ENCODE assay signal across 8 mouse cellular contexts in the genomic region with DNA sequence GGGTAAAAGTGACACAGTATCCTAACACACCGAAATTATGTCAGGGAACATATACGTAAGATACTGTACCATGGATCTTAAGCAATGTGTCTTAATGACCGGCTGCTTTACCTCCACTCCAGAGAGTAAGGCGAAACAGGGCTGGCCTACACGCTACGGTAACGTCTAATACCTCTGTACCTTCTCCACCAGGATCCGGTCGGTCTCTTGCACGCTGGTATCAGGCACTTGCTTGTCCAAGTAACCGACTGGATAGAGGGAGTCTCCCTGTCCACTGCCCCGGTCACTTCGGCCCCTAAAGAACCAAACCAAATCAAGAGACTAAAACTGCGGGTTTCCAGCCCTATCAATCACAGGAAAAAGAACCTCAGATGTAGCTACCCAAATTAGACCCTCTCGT. TPM values are rescaled to one million over a fixed set of nuclear protein-coding genes. Genes with fewer than 3 reads are reported as not detected.
DNase-seq lines count a peak whose midpoint lies in the region; ATAC-seq and TF ChIP-seq lines count a peak whose summit lies in the region.

No protein-coding gene starts in this region.

- peak overlapping the region; percentile 85 for H3K27ac ChIP-seq in heart, postnatal 0 days (ENCODE audit: low read depth)
- peak overlapping the region; percentile 81; the same call in 1 of the 2 replicates for H3K27ac ChIP-seq in liver, embryonic 15.5 days (replicated peaks)
- H3K27ac ChIP-seq in testis, adult 2 months (ENCODE audit: control insufficient read depth, insufficient read depth, low read depth, low read length): peak overlapping the region; percentile 93

- H3K4me2 ChIP-seq in heart, postnatal 0 days (ENCODE audit: low read depth, low read length): peak overlapping the region; percentile 72
- peak overlapping the region; percentile 78 for H3K4me2 ChIP-seq in liver, embryonic 15.5 days

- no peaks in the 10 kb centered on the region for H3K27me3 ChIP-seq in heart, postnatal 0 days (ENCODE audit: control insufficient read depth, insufficient read depth, low read length)
- no peaks in the 10 kb centered on the region for H3K27me3 ChIP-seq in liver, embryonic 15.5 days
- H3K27me3 ChIP-seq in testis, adult 2 months (ENCODE audit: control insufficient read depth, insufficient read depth, low read length): no peaks in the 10 kb centered on the region

- H3K9me3 ChIP-seq in heart, postnatal 0 days (replicated peaks; ENCODE audit: control insufficient read depth, low read length): no peaks in the 10 kb centered on the region
- no peaks in the 10 kb centered on the region for H3K9me3 ChIP-seq in liver, embryonic 15.5 days (replicated peaks)

- H3K36me3 ChIP-seq in heart, postnatal 0 days (replicated peaks; ENCODE audit: control insufficient read depth, insufficient read depth, low read length): peaks cover 22% of the 10 kb centered on the region
- peaks cover 26% of the 10 kb centered on the region for H3K36me3 ChIP-seq in liver, embryonic 15.5 days (replicated peaks)
- H3K36me3 ChIP-seq in testis, adult 2 months (ENCODE audit: control insufficient read depth, insufficient read depth, low read length): no peaks in the 10 kb centered on the region

- no peak for TF ChIP-seq CTCF in heart, postnatal 0 days (IDR thresholded peaks at IDR 0.05; ENCODE audit: low read depth)
- no peak for TF ChIP-seq CTCF in testis, adult 2 months (IDR thresholded peaks at IDR 0.05; ENCODE audit: control insufficient read depth, insufficient read depth, insufficient replicate concordance, low read depth, low read length)

- peaks cover 4% of the 10 kb centered on the region; the same call in 1 of the 2 replicates for H3K4me1 ChIP-seq in heart, postnatal 0 days (ENCODE audit: control insufficient read depth, insufficient read depth)
- H3K4me1 ChIP-seq in liver, embryonic 15.5 days (replicated peaks): peaks cover 23% of the 10 kb centered on the region
- no peaks in the 10 kb centered on the region for H3K4me1 ChIP-seq in testis, adult 2 months (ENCODE audit: control insufficient read depth, insufficient read depth, low read length)

- TF ChIP-seq EP300 in heart, postnatal 0 days (IDR thresholded peaks at IDR 0.05; ENCODE audit: low read depth): no peak

- peak overlapping the region; percentile 88 for H3K4me3 ChIP-seq in heart, postnatal 0 days (ENCODE audit: low read depth, low read length)
- peak overlapping the region; percentile 92 for H3K4me3 ChIP-seq in liver, embryonic 15.5 days (replicated peaks)
- peak overlapping the region; percentile 96 for H3K4me3 ChIP-seq in testis, adult 2 months (ENCODE audit: control insufficient read depth, low read depth, low read length)

- peak; percentile 18 for DNase-seq in adrenal gland, postnatal 14 days
- DNase-seq in adrenal gland, postnatal 25 days: no peak
- peak; percentile 10 for DNase-seq in right cerebral cortex, postnatal 14 days
- no peak for DNase-seq in right cerebral cortex, postnatal 4 days
- DNase-seq in heart, postnatal 0 days (ENCODE audit: low spot score): no peak
- no peak for DNase-seq in right cerebral cortex, postnatal 36 days (ENCODE audit: low spot score in 2 of 2)

- TF ChIP-seq POLR2A in testis, adult 2 months (IDR thresholded peaks at IDR 0.05; ENCODE audit: control insufficient read depth, low read depth, low read length): no peak

- peak overlapping the region; percentile 85 for H3K9ac ChIP-seq in heart, postnatal 0 days (replicated peaks; ENCODE audit: low read depth, low read length)
- H3K9ac ChIP-seq in liver, embryonic 15.5 days: peak overlapping the region; percentile 76

- ATAC-seq in heart, postnatal 0 days (ENCODE audit: insufficient read depth, low read depth): peak; percentile 33; the same call in 1 of the 2 replicates
- peak; percentile 57 for ATAC-seq in liver, embryonic 15.5 days (ENCODE audit: insufficient read depth)

- WGBS in heart, postnatal 0 days: 13% methylated on average over 15 of the region's 15 CpGs
- WGBS in liver, embryonic 15.5 days (ENCODE audit: insufficient replicate concordance): 10% methylated on average over 15 of the region's 15 CpGs

RNA-seq across cellular contexts. Expression of a gene that starts 0.6 kb away (rescaled TPM):
- total RNA-seq in adrenal gland, postnatal 14 days (2021): 86.8 and 89.1 TPM in 2 replicates
- 89.3 and 92.2 TPM in 2 replicates for total RNA-seq in adrenal gland, postnatal 25 days (2021)
- total RNA-seq in heart, postnatal 0 days (2014; rRNA removed; ENCODE audit: low replicate concordance): 58.5 and 70.1 TPM in 2 replicates
- 104 and 110 TPM in 2 replicates for polyA plus RNA-seq in heart, postnatal 0 days (2015; fragmentation: Nextera tagmentation; extraction: Ambion mirVana)
- polyA plus RNA-seq in liver, embryonic 15.5 days (2015; fragmentation: Nextera tagmentation; extraction: Ambion mirVana): 40.3 and 41.1 TPM in 2 replicates
- 105 and 118 TPM in 2 replicates for polyA plus RNA-seq in testis, adult 2 months (2012; rRNA removed)

RNA-seq across cellular contexts. Expression of a gene that starts 11.8 kb away (rescaled TPM):
- total RNA-seq in adrenal gland, postnatal 14 days (2021): 12.3 and 12.4 TPM in 2 replicates
- total RNA-seq in adrenal gland, postnatal 25 days (2021): 10.8 and 12.0 TPM in 2 replicates
- total RNA-seq in heart, postnatal 0 days (2014; rRNA removed; ENCODE audit: low replicate concordance): 3.5 and 8.0 TPM in 2 replicates
- 12.6 and 13.3 TPM in 2 replicates for polyA plus RNA-seq in heart, postnatal 0 days (2015; fragmentation: Nextera tagmentation; extraction: Ambion mirVana)
- 15.7 and 17.1 TPM in 2 replicates for polyA plus RNA-seq in liver, embryonic 15.5 days (2015; fragmentation: Nextera tagmentation; extraction: Ambion mirVana)
- polyA plus RNA-seq in testis, adult 2 months (2012; rRNA removed): 0.78 and 1.1 TPM in 2 replicates

Comparison
In these comparisons a context has a peak if more than half of its experiments do, and no peak if none do; other contexts are left out.
1. DNase-seq: peak in adrenal gland, postnatal 14 days (single experiment) and right cerebral cortex, postnatal 14 days (single experiment); none in adrenal gland, postnatal 25 days (single experiment), right cerebral cortex, postnatal 4 days (single experiment), heart, postnatal 0 days (single experiment) and right cerebral cortex, postnatal 36 days (0 of 2).
2. Peak in every context shown above with its lines, with median percentiles within 50 percentile points of each other: H3K27ac ChIP-seq and H3K4me3 ChIP-seq.